Comparison of ENCODE assay signal across 38 mouse cellular contexts in genomic region chr17:12999069-12999468, GRCm38 (mm10). TPM values are rescaled to one million over a fixed set of nuclear protein-coding genes. Genes with fewer than 3 reads are reported as not detected.
"Had no signal": no experiment of that assay in that cellular context is flagged by ENCODE, and none has a peak within 500 bp of the region (broad histone marks: within the 10 kb centered on the region; RNA-seq: fewer than 3 reads in every experiment).

No protein-coding gene starts in this region.

- H3K36me3 ChIP-seq: heart, embryonic 10.5 days; heart, embryonic 12.5 days; hindbrain, embryonic 10.5 days; hindbrain, embryonic 12.5 days; intestine, embryonic 15.5 days; limb, embryonic 13.5 days; limb, embryonic 15.5 days; liver, embryonic 12.5 days had no signal

- ATAC-seq: hindbrain, embryonic 16.5 days; inflammation-experienced regulatory T-cells, adult 6 months; intestine, embryonic 15.5 days; liver, embryonic 12.5 days had no signal

- H3K9me3 ChIP-seq: heart, embryonic 10.5 days; heart, embryonic 12.5 days; hindbrain, embryonic 10.5 days; hindbrain, embryonic 12.5 days; intestine, embryonic 15.5 days; limb, embryonic 13.5 days; limb, embryonic 15.5 days; liver, embryonic 12.5 days had no signal

- H3K4me1 ChIP-seq: heart, embryonic 10.5 days; heart, embryonic 12.5 days; hindbrain, embryonic 10.5 days; hindbrain, embryonic 12.5 days; intestine, embryonic 15.5 days; limb, embryonic 13.5 days; limb, embryonic 15.5 days had no signal

- DNase-seq: gastrocnemius, adult 2 months; gastrocnemius, postnatal 10 days; gastrocnemius, postnatal 25 days; heart, adult 18-20 months; heart, postnatal 10 days; heart, postnatal 4 days; kidney, adult 11 months; kidney, adult 2 months; kidney, postnatal 10 days; kidney, postnatal 25 days; kidney, postnatal 4 days; layer of hippocampus, adult 9-11 months; layer of hippocampus, postnatal 36 days; left cerebral cortex, postnatal 4 days had no signal

- H3K4me2 ChIP-seq: heart, embryonic 12.5 days; hindbrain, embryonic 12.5 days; hindbrain, embryonic 14.5 days; intestine, embryonic 15.5 days; limb, embryonic 13.5 days; limb, embryonic 15.5 days; liver, embryonic 12.5 days had no signal

- H3K27me3 ChIP-seq: heart, embryonic 12.5 days; hindbrain, embryonic 12.5 days; intestine, embryonic 15.5 days; limb, embryonic 13.5 days; limb, embryonic 15.5 days had no signal

- H3K4me3 ChIP-seq: gastrocnemius, adult 2 months; heart, embryonic 10.5 days; heart, embryonic 12.5 days; hindbrain, embryonic 10.5 days; hindbrain, embryonic 12.5 days; intestine, embryonic 15.5 days; limb, embryonic 13.5 days; limb, embryonic 15.5 days; liver, embryonic 12.5 days had no signal

- H3K9ac ChIP-seq: heart, embryonic 12.5 days; hindbrain, embryonic 12.5 days; hindbrain, embryonic 14.5 days; intestine, embryonic 15.5 days; limb, embryonic 13.5 days; limb, embryonic 15.5 days; liver, embryonic 12.5 days; liver, embryonic 14.5 days had no signal

- H3K27ac ChIP-seq: gastrocnemius, adult 2 months; heart, embryonic 10.5 days; hindbrain, embryonic 10.5 days; hindbrain, embryonic 12.5 days; hindbrain, embryonic 14.5 days; intestine, embryonic 15.5 days; limb, embryonic 13.5 days; limb, embryonic 15.5 days; liver, embryonic 12.5 days; liver, embryonic 14.5 days had no signal

RNA-seq across cellular contexts. Expression of gene Gpr31b, which starts 53.0 kb away (rescaled TPM):
- total RNA-seq: gastrocnemius, adult 2 months; gastrocnemius, postnatal 10 days; gastrocnemius, postnatal 25 days; gastrocnemius, postnatal 4 days; heart, adult 8-10 months; heart, postnatal 10 days; layer of hippocampus, adult 8-10 months; layer of hippocampus, postnatal 14 days; layer of hippocampus, postnatal 36 days; left cerebral cortex, adult 18-20 months; left cerebral cortex, postnatal 25 days; liver, adult 2 months had no signal
- polyA plus RNA-seq: heart, embryonic 10.5 days; hindbrain, embryonic 10.5 days; hindbrain, embryonic 12.5 days; inflammation-experienced regulatory T-cells, adult 6 months; intestine, embryonic 15.5 days; kidney, embryonic 14.5 days; kidney, embryonic 16.5 days; limb, embryonic 11.5 days; limb, embryonic 13.5 days; limb, embryonic 15.5 days; liver, adult 2 months; liver, embryonic 12.5 days; liver, embryonic 16.5 days had no signal

RNA-seq across cellular contexts. Expression of gene Acat3, which starts 58.7 kb away (rescaled TPM):
- total RNA-seq: gastrocnemius, adult 2 months; gastrocnemius, postnatal 25 days; heart, adult 18-20 months; heart, postnatal 10 days; heart, postnatal 25 days; heart, postnatal 4 days had no signal
